Mouse (Mus musculus): ENCODE measurements around the gene Rhot2.

The Rhot2 gene

DNA sequence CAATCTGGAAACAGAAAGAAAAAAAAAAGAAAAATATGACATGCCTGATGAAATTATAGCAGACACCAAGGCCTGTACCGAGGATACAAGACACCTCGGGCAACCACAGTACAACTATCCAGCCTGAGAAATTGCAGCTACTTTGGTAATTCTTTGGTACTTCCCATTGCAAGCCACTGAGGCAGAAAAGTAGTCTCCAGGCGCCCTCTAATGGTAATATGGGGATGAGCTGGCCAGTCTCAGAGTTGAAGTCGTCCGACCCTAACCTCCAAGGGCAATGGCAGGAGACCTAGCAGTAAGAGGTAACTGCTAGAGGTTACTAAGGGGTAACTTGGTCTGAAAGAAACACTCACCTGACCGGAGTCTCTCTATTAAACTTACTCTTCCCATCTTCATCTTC, 43.6 kb downstream of the Rhot2 start:
- no peak for DNase-seq (ENCODE audit: extremely low read depth, low read depth, low spot score)

DNA sequence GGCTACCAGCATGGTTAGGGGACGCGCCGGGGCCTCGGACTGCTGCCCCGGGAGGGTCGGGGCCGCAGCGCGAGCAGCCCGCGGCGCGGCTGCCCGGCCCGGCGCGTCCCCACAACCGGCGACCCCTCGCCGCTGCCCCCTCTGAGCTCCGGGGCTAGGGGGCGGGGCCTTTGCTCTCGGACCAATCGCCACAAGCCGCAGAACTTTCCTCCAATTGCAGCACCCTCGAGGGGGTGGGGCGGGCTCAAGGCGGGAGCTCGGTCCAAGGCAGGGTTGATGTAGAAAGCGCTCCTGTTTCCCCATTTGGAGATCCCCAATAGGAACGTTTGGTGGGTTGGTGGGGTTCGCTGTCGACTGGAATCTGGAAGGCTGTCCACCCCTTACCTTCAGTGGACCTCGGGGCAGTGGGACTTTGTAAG, 47.7 kb downstream of the Rhot2 start, which contains the start of gene Metrn:
Gene Metrn (minus strand): TSS at position 186 of the 419 bp plus-strand sequence.
- no peak for DNase-seq (ENCODE audit: extremely low read depth, low read depth, low spot score)

DNA sequence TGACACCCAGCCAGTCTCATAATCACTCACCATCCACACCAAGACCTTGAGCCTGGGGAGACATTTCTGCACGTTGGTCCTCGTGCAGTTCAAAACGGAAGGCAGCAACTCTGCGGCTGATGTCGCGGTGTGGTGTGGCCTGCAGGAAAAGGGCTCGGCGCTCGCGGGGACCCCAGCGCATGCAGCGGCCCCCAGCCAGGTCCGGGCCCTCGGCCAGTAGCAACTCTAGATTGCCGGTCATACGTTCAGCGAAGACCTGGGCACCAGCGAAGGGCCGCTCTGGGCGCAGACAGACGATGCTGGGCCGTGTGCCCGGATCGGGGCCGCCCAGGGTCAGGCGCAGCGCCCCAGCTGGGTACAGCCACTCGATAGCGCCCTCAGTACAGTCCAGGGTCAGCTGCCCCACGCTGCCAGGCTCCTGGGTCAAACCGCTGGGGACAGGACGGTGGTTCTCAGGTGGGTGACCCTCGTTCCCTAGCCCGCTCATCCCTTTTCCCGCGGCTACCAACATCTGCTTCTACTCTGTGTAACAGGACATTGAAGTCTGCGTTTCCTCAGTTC, 48.4 kb downstream of the Rhot2 start:
- DNase-seq (ENCODE audit: extremely low read depth, low read depth, low spot score) = no peak

DNA sequence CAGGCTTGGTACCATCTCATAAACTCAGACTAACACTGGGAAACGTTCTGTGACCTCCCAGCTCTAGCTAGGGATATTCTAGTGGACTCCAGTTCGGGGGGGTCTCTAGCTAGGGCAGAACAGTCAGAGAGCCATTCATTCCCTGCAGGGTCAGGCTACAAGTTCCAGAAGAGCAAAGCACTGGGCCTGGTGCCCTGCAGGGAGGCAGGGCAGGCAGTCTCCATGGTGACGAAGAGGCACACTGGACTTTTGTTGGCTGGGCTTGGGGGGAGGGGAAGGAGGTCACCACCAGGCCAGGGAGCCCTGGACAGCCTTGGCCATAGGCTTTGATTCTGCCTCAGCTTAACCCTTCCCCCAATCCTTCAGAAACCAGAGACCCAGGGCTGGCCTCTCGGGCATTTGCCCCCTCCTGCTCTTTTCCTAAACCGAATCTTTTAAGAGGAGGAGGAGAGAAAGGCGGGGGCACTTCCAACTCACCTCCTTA, 49.0 kb downstream of the Rhot2 start, which contains the start of gene AC134908.4:
Gene AC134908.4 (minus strand): TSS at position 51 of the 484 bp plus-strand sequence.
- DNase-seq (ENCODE audit: extremely low read depth, low read depth, low spot score) = no peak

DNA sequence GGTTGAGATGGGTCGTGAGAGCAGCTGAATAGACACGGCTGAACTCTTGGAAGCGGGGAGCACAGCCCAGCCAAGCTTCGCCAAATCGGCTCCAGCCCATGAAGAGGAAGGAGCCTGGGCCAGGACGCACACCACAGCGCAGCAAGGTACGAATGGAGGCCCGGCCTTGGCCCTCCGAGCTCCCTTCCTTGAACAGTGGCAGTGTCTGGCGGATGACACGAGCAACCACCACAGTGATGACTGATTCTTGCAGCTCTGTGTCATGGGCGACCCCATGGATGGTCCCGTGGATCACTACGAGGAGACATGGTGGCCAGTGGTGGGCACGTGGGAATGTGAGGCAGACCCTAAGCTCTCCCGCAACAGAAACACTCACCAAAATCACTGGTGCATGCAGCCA, 49.7 kb downstream of the Rhot2 start:
- DNase-seq (ENCODE audit: extremely low read depth, low read depth, low spot score) = no peak

DNA sequence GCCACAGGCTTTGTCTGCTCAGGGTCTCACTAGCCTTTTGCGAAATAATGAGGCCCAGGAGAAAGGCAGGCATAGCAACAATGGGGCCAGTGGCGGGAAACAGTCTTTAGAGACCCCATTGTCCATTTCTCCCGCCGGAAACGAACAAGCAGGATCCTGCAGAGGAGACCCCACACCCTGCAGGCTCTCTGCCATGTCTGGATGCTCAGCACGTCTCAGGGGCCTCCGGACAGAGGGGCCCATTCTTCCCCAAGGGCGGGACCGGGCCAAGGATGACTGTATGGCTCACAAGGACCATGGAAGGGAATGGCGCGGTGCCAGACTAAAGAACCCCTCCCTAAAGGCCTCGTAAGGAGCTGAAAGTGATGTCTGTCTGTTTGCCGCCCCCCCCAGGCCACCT, 50.5 kb downstream of the Rhot2 start:
- no peak for DNase-seq (ENCODE audit: extremely low read depth, low read depth, low spot score)

DNA sequence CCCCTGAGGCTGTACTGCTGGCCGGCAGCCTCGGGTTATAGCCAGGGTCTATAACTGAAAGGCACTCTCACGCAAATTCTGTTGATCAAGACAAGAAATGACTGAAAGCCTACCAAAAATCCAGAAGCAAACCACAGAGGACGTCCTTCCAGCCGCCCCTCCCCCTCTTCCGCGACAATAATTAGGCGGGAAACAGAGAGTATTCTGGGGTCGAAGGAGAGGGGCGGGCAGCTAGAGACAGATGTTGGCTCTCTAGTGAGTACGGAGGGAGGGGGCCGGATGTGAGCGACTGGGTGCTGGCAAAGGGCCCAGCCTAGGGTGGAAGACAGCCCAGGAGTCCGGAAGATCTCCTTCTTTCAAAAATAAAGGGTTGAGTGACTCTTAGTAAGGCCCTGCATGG, 52.0 kb downstream of the Rhot2 start, which contains the start of gene Fam173a:
Gene Fam173a (minus strand): TSS at position 287 of the 400 bp plus-strand sequence.
- no peak for DNase-seq (ENCODE audit: extremely low read depth, low read depth, low spot score)

DNA sequence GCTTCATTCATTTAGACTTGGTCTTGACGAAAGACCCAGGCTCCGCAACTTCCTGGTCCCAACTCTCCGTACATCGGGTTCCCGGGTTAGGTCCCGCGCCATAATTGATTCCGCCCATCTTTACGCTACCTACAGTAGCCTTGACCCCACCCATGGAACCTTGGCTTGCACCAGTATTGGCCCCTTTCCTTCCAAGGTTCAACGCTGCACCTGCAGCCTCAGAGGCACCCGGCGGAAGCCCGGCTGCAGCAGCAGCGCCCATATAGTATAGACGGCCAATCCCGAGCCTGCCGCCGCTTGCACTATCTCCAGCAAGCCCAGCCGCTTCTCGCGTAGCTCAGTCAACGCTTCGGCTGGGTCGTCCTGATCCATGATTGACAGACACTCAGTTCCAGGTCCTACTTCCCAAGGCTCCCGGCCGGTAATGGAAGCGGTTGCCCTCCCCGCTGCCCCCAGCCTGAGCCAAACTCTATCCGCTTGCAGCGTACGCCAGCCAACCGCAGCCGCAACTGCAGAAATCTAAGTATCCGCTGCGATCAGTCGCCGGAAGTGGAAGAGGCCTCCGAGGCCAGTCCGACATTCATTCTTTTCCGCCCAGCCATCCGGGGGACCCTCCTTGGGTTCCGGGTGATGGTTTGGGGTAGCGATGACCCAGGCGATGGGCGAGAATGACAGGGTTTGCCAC, 52.7 kb downstream of the Rhot2 start:
- DNase-seq (ENCODE audit: extremely low read depth, low read depth, low spot score) = peak; percentile 19

DNA sequence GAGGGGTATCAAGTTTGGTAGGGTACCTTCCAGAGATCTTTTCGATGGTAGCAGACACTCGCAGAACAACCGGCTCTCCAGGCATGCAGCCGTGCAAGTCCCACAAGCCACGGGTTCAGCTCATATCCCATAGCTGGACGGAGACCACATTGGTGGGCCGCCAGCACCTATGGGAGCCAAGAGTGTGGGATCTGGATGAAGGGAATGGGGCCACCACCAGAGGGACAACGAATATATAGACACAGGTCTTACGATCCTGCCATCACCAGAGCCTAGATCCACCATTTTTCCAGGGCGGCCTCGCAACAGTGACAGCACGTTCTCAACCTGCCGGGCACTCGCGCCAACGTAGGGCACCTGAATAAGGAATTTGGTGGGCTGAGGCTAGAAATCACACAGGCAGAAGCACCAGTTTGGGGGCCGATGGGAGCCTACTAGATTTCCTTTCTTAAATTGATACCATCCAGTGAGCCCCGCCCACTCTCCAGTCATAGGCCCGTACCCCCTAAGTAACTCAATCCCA, 53.3 kb downstream of the Rhot2 start:
- no peak for DNase-seq (ENCODE audit: extremely low read depth, low read depth, low spot score)

All from fat pad, adult 2 months (tissue).